Mouse (Mus musculus) ES-Bruce4 (cell line): ENCODE data around the gene Gm26602.

Experiments used
- CTCF ChIP-seq: IDR thresholded peaks from one replicate; pipeline ENCODE4 v1.8.1; 2011; ENCODE audit warnings: low read depth, low read length
- POLR2A ChIP-seq: IDR thresholded peaks from one replicate; pipeline ENCODE4 v1.8.1; 2011; ENCODE audit warnings: low read length; ENCODE audit not compliant: insufficient read depth

DNA sequence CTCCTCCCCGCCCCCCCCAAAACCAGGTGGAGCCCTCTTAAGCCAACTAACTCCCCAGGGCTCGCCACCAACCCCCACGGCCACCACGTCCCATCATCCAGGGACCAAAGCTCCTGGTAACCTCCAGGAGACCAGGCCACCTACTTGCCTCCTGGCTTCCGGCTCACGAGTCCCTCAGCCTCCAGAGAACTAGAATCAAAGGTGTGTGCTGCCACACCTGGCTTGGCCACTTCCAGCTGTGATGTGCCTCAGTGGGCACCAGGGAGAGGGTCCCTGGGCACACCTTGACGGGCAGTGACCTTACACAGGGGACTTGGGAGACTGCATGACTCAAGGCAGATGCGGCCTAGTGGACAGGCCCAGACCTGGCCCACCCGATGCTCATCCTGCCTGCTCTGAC lies 45.0 kb downstream of the Gm26602 start:
- TF ChIP-seq POLR2A, result no peak
- no peak for TF ChIP-seq CTCF
